Mouse (Mus musculus) thymus, adult 2 months (tissue): ENCODE data around the gene Pih1d1.

Source experiments
- CTCF ChIP-seq: fragments of 200-500 bp; IDR thresholded peaks from 2 replicates; pipeline ENCODE4 v1.5.1; 2012; ENCODE audit warnings: mild to moderate bottlenecking, control low read depth, low read length, moderate library complexity, borderline replicate concordance; ENCODE audit not compliant: control insufficient read depth, poor library complexity, insufficient read depth; ENCODE audit errors: extremely low read depth
- POLR2A ChIP-seq: fragments of 200-500 bp; IDR thresholded peaks from 2 replicates; pipeline ENCODE4 v1.6.1; 2012; ENCODE audit warnings: mild to moderate bottlenecking, low read length, control low read depth, moderate library complexity; ENCODE audit not compliant: control insufficient read depth, poor library complexity, insufficient read depth; ENCODE audit errors: extremely low read depth

GRCm38 (mm10) chr7:45139904-45140723, 14.0 kb upstream of the Pih1d1 start:
- TF ChIP-seq POLR2A (no peak), CTCF (no peak)
